Mouse (Mus musculus) activated CD4-positive, CD25-positive, alpha-beta regulatory T cell, adult 4 months (primary cell): Measurements from ENCODE around the gene Tsks. TPM values are rescaled to one million over a fixed set of nuclear protein-coding genes. Genes with fewer than 3 reads are reported as not detected.

ENCODE experiments used
- ATAC-seq: one replicate; pipeline ENCODE4 v1.8.0; 2017
- polyA plus RNA-seq, 2 experiments: library from polyadenylated mRNA; unstranded; fragments of 100-300 nt; shearing (Covaris generic); gene quantifications; one replicate each; pipeline ENCODE4 v1.2.1; 2017

Tsks gene
- polyA plus RNA-seq, 2 experiments from 2014 or later = not detected

- ATAC-seq = no peak
Measured at GRCm38 (mm10) chr7:44951960-44952359, 9.0 kb downstream of the Tsks start.

- ATAC-seq = no peak
Measured at GRCm38 (mm10) chr7:44952611-44953306, 9.8 kb downstream of the Tsks start.

- no peak for ATAC-seq
Measured at GRCm38 (mm10) chr7:44953561-44953960, 10.6 kb downstream of the Tsks start.

GRCm38 (mm10) chr7:44954091-44954885 is 11.3 kb downstream of the Tsks start:
- no peak for ATAC-seq

- no peak for ATAC-seq
Measured at GRCm38 (mm10) chr7:44955628-44956027, 12.6 kb downstream of the Tsks start.

- no peak for ATAC-seq
Measured at GRCm38 (mm10) chr7:44956266-44956665, 13.3 kb downstream of the Tsks start.

GRCm38 (mm10) chr7:44957183-44957835 is 14.3 kb downstream of the Tsks start:
- no peak for ATAC-seq

- no peak for ATAC-seq
Measured at GRCm38 (mm10) chr7:44958208-44958607, 15.2 kb downstream of the Tsks start.

GRCm38 (mm10) chr7:44959281-44959680 is 16.3 kb downstream of the Tsks start:
- no peak for ATAC-seq

- no peak for ATAC-seq
Measured at GRCm38 (mm10) chr7:44959874-44960511, 17.0 kb downstream of the Tsks start.

GRCm38 (mm10) chr7:44960512-44960910 is 17.5 kb downstream of the Tsks start:
- no peak for ATAC-seq

GRCm38 (mm10) chr7:44962337-44962736 is 19.3 kb downstream of the Tsks start:
- ATAC-seq = no peak

GRCm38 (mm10) chr7:44962831-44963230 is 19.8 kb downstream of the Tsks start:
- no peak for ATAC-seq

GRCm38 (mm10) chr7:44964990-44965389 is 22.0 kb downstream of the Tsks start:
- ATAC-seq = no peak

GRCm38 (mm10) chr7:44965975-44966374 is 23.0 kb downstream of the Tsks start:
- no peak for ATAC-seq

GRCm38 (mm10) chr7:44966638-44967037 is 23.6 kb downstream of the Tsks start:
- ATAC-seq = no peak

- ATAC-seq = peak; percentile 87
Measured at GRCm38 (mm10) chr7:44970231-44970691, 27.3 kb downstream of the Tsks start.

GRCm38 (mm10) chr7:44971142-44971541 is 28.1 kb downstream of the Tsks start:
- ATAC-seq = no peak

- ATAC-seq = no peak
Measured at GRCm38 (mm10) chr7:44973415-44974130, 30.6 kb downstream of the Tsks start.

GRCm38 (mm10) chr7:44974383-44975116 is 31.5 kb downstream of the Tsks start, which contains the start of gene Cpt1c:
Cpt1c (minus strand) TSS chr7:44974851.
- ATAC-seq = no peak

GRCm38 (mm10) chr7:44975117-44975419 is 32.1 kb downstream of the Tsks start:
- ATAC-seq = no peak

GRCm38 (mm10) chr7:44978300-44978699 is 35.3 kb downstream of the Tsks start:
- ATAC-seq = no peak
